Mouse (Mus musculus) erythroid progenitor cell, adult 5-6 weeks (primary cell): ENCODE data around the gene Sgpp2. TPM values are rescaled to one million over a fixed set of nuclear protein-coding genes. Genes with fewer than 3 reads are reported as not detected.

Experiments used
- ATAC-seq: replicated peaks from 2 replicates; pipeline ENCODE4 v1.8.0; 2016; ENCODE audit warnings: moderate number of reproducible peaks, mild to moderate bottlenecking, moderate TSS enrichment, inconsistent platforms; ENCODE audit not compliant: poor library complexity, low FRiP score, severe bottlenecking
- total RNA-seq, 2 experiments: library from RNA; stranded (forward) in 1 of 2; stranded (reverse) in 1 of 2; fragments of 150-400 nt in 1 of 2; fragments of 186-747, 209-891 nt in 1 of 2; gene quantifications; 2 replicates each; pipeline versions ENCODE4 v1.2.3 to v1.2.4; 2015 to 2017; ENCODE audit warnings: low replicate concordance in 2 of 2

Gene Sgpp2
- total RNA-seq, 2 experiments from 2014 or later: not detected

GRCm38 (mm10) chr1:78436445-78436844, 126.3 kb downstream of the Sgpp2 start:
- ATAC-seq: no peak

- ATAC-seq: no peak
These were observed 127.0 kb downstream of the Sgpp2 start for GRCm38 (mm10) chr1:78437150-78437549.

- ATAC-seq: no peak
These were observed 130.6 kb downstream of the Sgpp2 start for GRCm38 (mm10) chr1:78440716-78441115.

DNA sequence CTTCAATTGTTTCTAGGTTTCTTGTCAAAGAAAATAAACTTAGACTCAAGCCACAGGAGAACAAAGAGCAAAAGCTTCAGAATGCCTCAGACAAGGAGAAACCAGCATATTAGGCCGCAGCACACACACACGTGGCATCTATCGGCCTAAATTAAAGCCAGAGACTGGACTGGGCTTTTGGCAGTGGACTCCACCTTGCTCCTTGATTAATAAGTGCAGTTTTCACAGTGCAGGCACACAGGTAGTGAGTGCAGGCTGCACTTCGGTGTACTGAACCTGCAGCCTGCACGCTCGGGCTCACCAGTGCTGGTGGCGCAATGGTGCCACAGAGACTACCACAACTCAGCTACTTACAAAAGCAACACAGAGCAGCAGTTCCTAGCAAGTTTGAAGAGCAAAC, 132.9 kb downstream of the Sgpp2 start:
- ATAC-seq: no peak

DNA sequence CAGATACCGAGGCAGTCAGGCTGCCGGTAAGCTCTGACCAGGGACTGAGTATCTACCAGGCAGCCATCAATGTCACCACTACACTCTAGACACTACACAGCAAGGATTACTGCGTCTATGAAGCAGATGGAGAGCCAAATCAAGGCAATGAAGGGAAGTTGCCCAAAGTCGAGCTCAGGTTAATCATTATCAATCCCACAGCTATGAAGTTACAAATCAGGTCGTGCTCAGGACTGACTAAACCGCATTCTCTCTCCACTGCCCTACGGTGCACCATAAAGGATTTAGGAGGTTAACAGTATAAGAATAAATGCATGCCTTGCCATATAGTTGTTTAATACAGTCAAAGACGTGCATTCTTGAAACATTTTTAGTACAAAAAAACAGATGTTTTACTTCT, 136.1 kb downstream of the Sgpp2 start:
- no peak for ATAC-seq

GRCm38 (mm10) chr1:78446742-78447141, 136.6 kb downstream of the Sgpp2 start:
- no peak for ATAC-seq

GRCm38 (mm10) chr1:78448091-78448490, 137.9 kb downstream of the Sgpp2 start:
- no peak for ATAC-seq

GRCm38 (mm10) chr1:78451070-78451854, 141.1 kb downstream of the Sgpp2 start:
- no peak for ATAC-seq

DNA sequence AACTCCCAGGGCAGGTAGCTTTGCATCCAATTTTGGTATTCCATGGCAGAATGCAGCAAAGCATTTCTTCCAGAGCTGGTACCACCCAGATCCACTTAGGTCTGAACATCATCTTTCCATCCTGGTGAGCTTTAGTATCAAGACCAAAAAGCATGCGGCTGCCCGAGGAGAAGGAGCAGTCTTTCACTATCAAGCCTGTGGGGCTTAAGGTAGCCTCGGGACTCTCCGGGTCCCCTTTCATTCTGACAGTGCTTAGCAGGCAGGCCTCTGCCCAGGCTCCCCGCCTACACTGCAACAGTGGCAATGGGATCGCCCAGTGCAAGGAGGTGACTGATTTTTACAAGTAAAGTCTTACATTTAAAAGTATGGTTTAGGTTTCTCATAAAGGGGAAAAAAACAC, 142.4 kb downstream of the Sgpp2 start:
- no peak for ATAC-seq

DNA sequence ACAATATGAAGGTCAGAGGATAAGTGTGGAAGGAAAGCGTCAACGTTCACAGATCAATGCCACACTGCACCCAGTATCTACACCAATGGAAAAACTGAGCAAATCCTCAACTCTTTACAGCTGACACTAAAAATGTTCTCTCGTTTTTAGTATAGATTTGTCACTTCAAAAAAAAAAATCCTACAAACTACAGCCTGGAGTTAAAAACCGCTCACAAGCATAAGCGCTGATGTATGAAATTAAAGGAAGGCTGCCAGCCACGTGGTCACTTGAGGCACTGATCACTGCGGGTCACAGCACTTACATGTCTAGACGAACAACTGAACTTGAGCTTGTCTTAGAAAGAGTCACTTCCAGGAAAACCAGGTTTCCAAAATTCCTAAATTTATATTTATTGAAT, 143.7 kb downstream of the Sgpp2 start:
- no peak for ATAC-seq

- ATAC-seq: no peak
These were observed 144.5 kb downstream of the Sgpp2 start for GRCm38 (mm10) chr1:78454659-78455058.

Other genes starting within 250 kb of the Sgpp2 start
- gene Pax3, start 113.2 kb upstream of the Sgpp2 start, total RNA-seq (2015; ENCODE audit: low replicate concordance): not detected in 2 replicates
- not detected in 2 replicates for gene Pax3, start 113.2 kb upstream of the Sgpp2 start, total RNA-seq (2017; ENCODE audit: low replicate concordance)
- gene Farsb, start 178.6 kb downstream of the Sgpp2 start, total RNA-seq (2015; ENCODE audit: low replicate concordance): 31.4 and 41.1 TPM in 2 replicates
- gene Farsb, start 178.6 kb downstream of the Sgpp2 start, total RNA-seq (2017; ENCODE audit: low replicate concordance): 21.8 and 22.5 TPM in 2 replicates
- not detected in 2 replicates for gene Mogat1, start 200.6 kb downstream of the Sgpp2 start, total RNA-seq (2015; ENCODE audit: low replicate concordance)
- not detected in 2 replicates for gene Mogat1, start 200.6 kb downstream of the Sgpp2 start, total RNA-seq (2017; ENCODE audit: low replicate concordance)
- not detected in 2 replicates for gene BC035947, start 201.8 kb downstream of the Sgpp2 start, total RNA-seq (2015; ENCODE audit: low replicate concordance)
- gene BC035947, start 201.8 kb downstream of the Sgpp2 start, total RNA-seq (2017; ENCODE audit: low replicate concordance): not detected in 2 replicates